Mouse (Mus musculus) erythroblast, adult 5-6 weeks (primary cell): ENCODE measurements around the gene Cct6b. TPM values are rescaled to one million over a fixed set of nuclear protein-coding genes. Genes with fewer than 3 reads are reported as not detected.
"Not testable (repeated sequence)": the region's sequence is repeated elsewhere in the genome, so short reads cannot be mapped to it uniquely, and the experiment has no call there.

Experiments used
- ATAC-seq: replicated peaks from 2 replicates; pipeline ENCODE4 v1.8.0; 2016; ENCODE audit warnings: moderate number of reproducible peaks, mild to moderate bottlenecking, moderate TSS enrichment, inconsistent platforms; ENCODE audit not compliant: poor library complexity, low FRiP score, severe bottlenecking
- total RNA-seq, 2 experiments: library from RNA; stranded (forward) in 1 of 2; stranded (reverse) in 1 of 2; fragments of 150-400 nt in 1 of 2; fragments of 200-764, 138-1000 nt in 1 of 2; gene quantifications; 2 replicates each; pipeline versions ENCODE4 v1.2.3 to v1.2.4; 2015 to 2017; ENCODE audit warnings: low replicate concordance in 2 of 2

Gene Cct6b
- total RNA-seq, 2 experiments from 2014 or later, result not detected

GRCm38 (mm10) chr11:82712681-82713080 is 51.4 kb downstream of the Cct6b start:
- ATAC-seq, result no peak

- no peak for ATAC-seq
Measured at GRCm38 (mm10) chr11:82708934-82709333, 55.2 kb downstream of the Cct6b start.

GRCm38 (mm10) chr11:82705082-82705481 is 59.0 kb downstream of the Cct6b start:
- ATAC-seq, result no peak

GRCm38 (mm10) chr11:82699865-82700410 is 64.2 kb downstream of the Cct6b start:
- ATAC-seq, result no peak

- ATAC-seq, result no peak
Measured at GRCm38 (mm10) chr11:82695930-82696329, 68.2 kb downstream of the Cct6b start.

GRCm38 (mm10) chr11:82694947-82695346 is 69.2 kb downstream of the Cct6b start:
- ATAC-seq, result not testable (repeated sequence)

- ATAC-seq, result no peak
Measured at GRCm38 (mm10) chr11:82692668-82693067, 71.5 kb downstream of the Cct6b start.

GRCm38 (mm10) chr11:82690476-82690875 is 73.6 kb downstream of the Cct6b start:
- ATAC-seq, result no peak

- ATAC-seq, result no peak
Measured at GRCm38 (mm10) chr11:82687668-82688067, 76.5 kb downstream of the Cct6b start.

GRCm38 (mm10) chr11:82684676-82685075 is 79.4 kb downstream of the Cct6b start:
- no peak for ATAC-seq

- ATAC-seq, result no peak
Measured at GRCm38 (mm10) chr11:82683765-82684505, 80.2 kb downstream of the Cct6b start.

- ATAC-seq, result no peak
Measured at GRCm38 (mm10) chr11:82678561-82678960, 85.6 kb downstream of the Cct6b start.

Other genes starting within 250 kb of the Cct6b start
- gene Zfp830, start within 50 bp of the Cct6b start, total RNA-seq (2015; ENCODE audit: low replicate concordance), result 4.0 and 7.5 TPM in 2 replicates
- gene Zfp830, start within 50 bp of the Cct6b start, total RNA-seq (2017; ENCODE audit: low replicate concordance), result 16.6 and 17.6 TPM in 2 replicates
- gene Lig3, start 16.8 kb upstream of the Cct6b start, total RNA-seq (2015; ENCODE audit: low replicate concordance), result 5.4 and 11.1 TPM in 2 replicates
- gene Lig3, start 16.8 kb upstream of the Cct6b start, total RNA-seq (2017; ENCODE audit: low replicate concordance), result 6.0 and 9.5 TPM in 2 replicates
- 79.9 and 88.6 TPM in 2 replicates for gene Rffl, start 106.9 kb upstream of the Cct6b start, total RNA-seq (2015; ENCODE audit: low replicate concordance)
- gene Rffl, start 106.9 kb upstream of the Cct6b start, total RNA-seq (2017; ENCODE audit: low replicate concordance), result 115 TPM in 2 replicates
- gene Rad51d, start 126.3 kb upstream of the Cct6b start, total RNA-seq (2015; ENCODE audit: low replicate concordance), result 1.5 and 10.0 TPM in 2 replicates
- gene Rad51d, start 126.3 kb upstream of the Cct6b start, total RNA-seq (2017; ENCODE audit: low replicate concordance), result 2.5 and 2.6 TPM in 2 replicates
- gene Fndc8, start 127.8 kb upstream of the Cct6b start, total RNA-seq (2015; ENCODE audit: low replicate concordance), result not detected in 2 replicates
- not detected in 2 replicates for gene Fndc8, start 127.8 kb upstream of the Cct6b start, total RNA-seq (2017; ENCODE audit: low replicate concordance)
- gene Nle1, start 144.1 kb upstream of the Cct6b start, total RNA-seq (2015; ENCODE audit: low replicate concordance), result 3.3 and 5.8 TPM in 2 replicates
- gene Nle1, start 144.1 kb upstream of the Cct6b start, total RNA-seq (2017; ENCODE audit: low replicate concordance), result 1.5 and 6.5 TPM in 2 replicates
- gene Unc45b, start 146.2 kb upstream of the Cct6b start, total RNA-seq (2015; ENCODE audit: low replicate concordance), result not detected in 2 replicates
- not detected in 2 replicates for gene Unc45b, start 146.2 kb upstream of the Cct6b start, total RNA-seq (2017; ENCODE audit: low replicate concordance)
- gene Slfn5, start 187.0 kb upstream of the Cct6b start, total RNA-seq (2015; ENCODE audit: low replicate concordance), result 6.9 TPM in 2 replicates
- 10.6 and 11.0 TPM in 2 replicates for gene Slfn5, start 187.0 kb upstream of the Cct6b start, total RNA-seq (2017; ENCODE audit: low replicate concordance)
- 4.0 and 7.1 TPM in 2 replicates for gene Slfn9, start 227.5 kb upstream of the Cct6b start, total RNA-seq (2015; ENCODE audit: low replicate concordance)
- 3.5 and 4.5 TPM in 2 replicates for gene Slfn9, start 227.5 kb upstream of the Cct6b start, total RNA-seq (2017; ENCODE audit: low replicate concordance)